Mouse (Mus musculus): ENCODE results near the gene Lingo1. TPM values are rescaled to one million over a fixed set of nuclear protein-coding genes. Genes with fewer than 3 reads are reported as not detected.
A peak's percentile ranks its signal among the peaks of the same experiment; 100 is the strongest.

Lingo1 gene
- total RNA-seq, 2 experiments from 2014 or later, result 486 to 559 TPM

- DNase-seq (ENCODE audit: low spot score in 2 of 2), result no peak
- intact Hi-C loops (cut with DNase I), result no loop called here
These were observed 11.7 kb downstream of the Lingo1 start for GRCm38 (mm10) chr9:56784576-56784975.

GRCm38 (mm10) chr9:56776881-56777801 is 19.1 kb downstream of the Lingo1 start:
- DNase-seq (ENCODE audit: low spot score in 2 of 2), result peak; percentile 33 to 47
- intact Hi-C loops (cut with DNase I), result no loop called here

- DNase-seq (ENCODE audit: low spot score in 2 of 2), result no peak
- intact Hi-C loops (cut with DNase I), result no loop called here
These were observed 20.9 kb downstream of the Lingo1 start for GRCm38 (mm10) chr9:56775161-56775934.

- DNase-seq (ENCODE audit: low spot score in 2 of 2), result peak; percentile 51 to 60
These were observed 22.0 kb downstream of the Lingo1 start for GRCm38 (mm10) chr9:56774231-56774630.

GRCm38 (mm10) chr9:56773666-56774065 is 22.6 kb downstream of the Lingo1 start:
- intact Hi-C loops (cut with DNase I), result no loop called here
- DNase-seq (ENCODE audit: low spot score in 2 of 2), result no peak

More at GRCm38 (mm10) chr9:56774231-56774630, 22.0 kb downstream of the Lingo1 start:
- intact Hi-C loops (cut with DNase I), result no loop called here

- no peak for DNase-seq (ENCODE audit: low spot score in 2 of 2)
- intact Hi-C loops (cut with DNase I), result no loop called here
These were observed 28.6 kb downstream of the Lingo1 start for GRCm38 (mm10) chr9:56767653-56768136.

- DNase-seq (ENCODE audit: low spot score in 2 of 2), result peak in 1 of 2 experiments; percentile 45
- intact Hi-C loops (cut with DNase I), result no loop called here
These were observed 29.5 kb downstream of the Lingo1 start for GRCm38 (mm10) chr9:56766629-56767357.

GRCm38 (mm10) chr9:56762106-56762562 is 34.1 kb downstream of the Lingo1 start:
- DNase-seq (ENCODE audit: low spot score in 2 of 2), result no peak
- intact Hi-C loops (cut with DNase I), result no loop called here

- no peak for DNase-seq (ENCODE audit: low spot score in 2 of 2)
- intact Hi-C loops (cut with DNase I), result no loop called here
These were observed 38.5 kb downstream of the Lingo1 start for GRCm38 (mm10) chr9:56757791-56758190.

GRCm38 (mm10) chr9:56755119-56755518 is 41.1 kb downstream of the Lingo1 start:
- intact Hi-C loops (cut with DNase I), result no loop called here

GRCm38 (mm10) chr9:56753386-56753785 is 42.9 kb downstream of the Lingo1 start:
- intact Hi-C loops (cut with DNase I), result no loop called here
- DNase-seq (ENCODE audit: low spot score in 2 of 2), result no peak

More at GRCm38 (mm10) chr9:56755119-56755518, 41.1 kb downstream of the Lingo1 start:
- DNase-seq (ENCODE audit: low spot score in 2 of 2), result no peak

- DNase-seq (ENCODE audit: low spot score in 2 of 2), result no peak
- intact Hi-C loops (cut with DNase I), result no loop called here
These were observed 48.2 kb downstream of the Lingo1 start for GRCm38 (mm10) chr9:56748056-56748455.

- intact Hi-C loops (cut with DNase I), result no loop called here
- no peak for DNase-seq (ENCODE audit: low spot score in 2 of 2)
These were observed 49.4 kb downstream of the Lingo1 start for GRCm38 (mm10) chr9:56746926-56747294.

- intact Hi-C loops (cut with DNase I), result no loop called here
- DNase-seq (ENCODE audit: low spot score in 2 of 2), result no peak
These were observed 49.9 kb downstream of the Lingo1 start for GRCm38 (mm10) chr9:56746195-56746925.

- DNase-seq (ENCODE audit: low spot score in 2 of 2), result peak in 1 of 2 experiments; percentile 73
- intact Hi-C loops (cut with DNase I), result no loop called here
These were observed 51.9 kb downstream of the Lingo1 start for GRCm38 (mm10) chr9:56744369-56744768.

GRCm38 (mm10) chr9:56739181-56739737 is 57.0 kb downstream of the Lingo1 start:
- intact Hi-C loops (cut with DNase I), result loop anchor here (1.0 kb wide), 1 partner anchor 59 kb away; no protein-coding TSS in a partner anchor
- peak; percentile 51 to 58 for DNase-seq (ENCODE audit: low spot score in 2 of 2)

- intact Hi-C loops (cut with DNase I), result loop anchor here (1.0 kb wide), 1 partner anchor 60 kb away; no protein-coding TSS in a partner anchor
These were observed 57.8 kb downstream of the Lingo1 start for GRCm38 (mm10) chr9:56738261-56739171.

More at GRCm38 (mm10) chr9:56738261-56739171, 57.8 kb downstream of the Lingo1 start:
- peak in 1 of 2 experiments; percentile 86 for DNase-seq (ENCODE audit: low spot score in 2 of 2)

Measured in left cerebral cortex, postnatal 25 days (tissue).